Mouse (Mus musculus) layer of hippocampus, adult 18-20 months (tissue): ENCODE results near the gene Mrpl45. TPM values are rescaled to one million over a fixed set of nuclear protein-coding genes. Genes with fewer than 3 reads are reported as not detected.

Experiments
- DNase-seq, 2 experiments: peaks; one replicate each; pipeline ENCODE4 v3.0.0; 2022; ENCODE audit warnings: low spot score in 2 of 2
- total RNA-seq, 2 experiments: library from RNA; stranded (reverse); gene quantifications; 2 replicates each; pipeline ENCODE4 v1.2.3; 2021

The Mrpl45 gene
- total RNA-seq, 2 experiments from 2014 or later = 27.7 to 30.6 TPM

GRCm38 (mm10) chr11:97361948-97362648 is 46.6 kb downstream of the Mrpl45 start, which contains the start of gene Socs7:
Gene Socs7 (plus strand): TSS chr11:97362551.
- DNase-seq = peak; percentile 91 to 95

GRCm38 (mm10) chr11:97362649-97362942 is 47.1 kb downstream of the Mrpl45 start:
- no peak for DNase-seq

- DNase-seq = no peak
These were observed 47.6 kb downstream of the Mrpl45 start for GRCm38 (mm10) chr11:97362943-97363643.

GRCm38 (mm10) chr11:97363644-97363995 is 48.1 kb downstream of the Mrpl45 start:
- no peak for DNase-seq

- DNase-seq = no peak
These were observed 50.0 kb downstream of the Mrpl45 start for GRCm38 (mm10) chr11:97365556-97365955.

- DNase-seq = peak in 1 of 2 experiments; percentile 45
These were observed 53.0 kb downstream of the Mrpl45 start for GRCm38 (mm10) chr11:97368501-97368900.

- DNase-seq = peak; percentile 35 to 53
These were observed 55.0 kb downstream of the Mrpl45 start for GRCm38 (mm10) chr11:97370329-97371091.

- DNase-seq = no peak
These were observed 56.8 kb downstream of the Mrpl45 start for GRCm38 (mm10) chr11:97372159-97372864.

- no peak for DNase-seq
These were observed 57.9 kb downstream of the Mrpl45 start for GRCm38 (mm10) chr11:97373402-97373801.

Other genes with a start within 250 kb of the Mrpl45 start
- gene Tbx21, start 200.4 kb upstream of the Mrpl45 start, total RNA-seq = under 1 TPM in 1 of 2 experiments, not detected in 1; 0.12 TPM
- 100 to 1,000 TPM in 1 of 2 experiments, 10 to 100 TPM in 1; 98.1 to 100 TPM for gene Tbkbp1, start 164.2 kb upstream of the Mrpl45 start, total RNA-seq
- 100 to 1,000 TPM; 125 to 130 TPM for gene Kpnb1, start 127.8 kb upstream of the Mrpl45 start, total RNA-seq
- 100 to 1,000 TPM; 135 to 145 TPM for gene Npepps, start 35.1 kb upstream of the Mrpl45 start, total RNA-seq
- under 1 TPM; 0.13 to 0.40 TPM for gene Gpr179, start 36.4 kb downstream of the Mrpl45 start, total RNA-seq
- gene Socs7, start 46.8 kb downstream of the Mrpl45 start, total RNA-seq = 10 to 100 TPM; 81.5 to 85.4 TPM
- gene Arhgap23, start 99.8 kb downstream of the Mrpl45 start, total RNA-seq = 10 to 100 TPM; 79.8 to 88.1 TPM
- not detected for gene 4933428G20Rik, start 184.6 kb downstream of the Mrpl45 start, total RNA-seq